Mouse (Mus musculus) adrenal gland, postnatal 4 days (tissue): ENCODE measurements around the gene Snx29. TPM values are rescaled to one million over a fixed set of nuclear protein-coding genes. Genes with fewer than 3 reads are reported as not detected.
"Not testable (repeated sequence)": the region's sequence is repeated elsewhere in the genome, so short reads cannot be mapped to it uniquely, and the experiment has no call there.

Experiments used
- DNase-seq, 2 experiments: peaks; one replicate each; pipeline ENCODE4 v3.0.0; 2021 to 2022; ENCODE audit warnings: low spot score in 2 of 2, mixed read lengths in 2 of 2
- total RNA-seq, 2 experiments: library from RNA; stranded (reverse); gene quantifications; 2 replicates each; pipeline ENCODE4 v1.2.3; 2021

Snx29 gene
- total RNA-seq, 2 experiments from 2014 or later, result 20.1 to 30.2 TPM

DNA sequence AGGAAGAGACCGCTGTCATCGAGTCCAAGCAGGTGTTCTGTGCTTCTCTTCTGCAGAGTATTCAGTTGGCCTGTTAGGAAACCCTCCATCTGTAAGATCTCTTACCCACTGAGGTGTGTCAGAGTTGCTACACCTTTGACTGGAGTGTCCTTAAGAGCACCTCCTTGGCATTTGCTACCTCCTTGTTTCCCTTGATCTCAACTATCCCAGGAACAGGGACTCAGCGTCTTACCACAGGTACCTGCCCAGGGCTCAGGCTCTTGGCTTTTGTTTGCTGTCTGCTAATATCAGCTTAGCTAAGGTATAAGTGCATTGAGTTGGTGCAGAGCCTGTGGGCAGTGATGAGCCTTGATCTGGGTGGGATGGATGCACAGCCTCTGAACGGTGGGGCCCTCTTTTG lies 124.3 kb downstream of the Snx29 start:
- DNase-seq, result no peak

- DNase-seq, result no peak
These were observed 125.2 kb downstream of the Snx29 start for GRCm38 (mm10) chr16:11447905-11448304.

DNA sequence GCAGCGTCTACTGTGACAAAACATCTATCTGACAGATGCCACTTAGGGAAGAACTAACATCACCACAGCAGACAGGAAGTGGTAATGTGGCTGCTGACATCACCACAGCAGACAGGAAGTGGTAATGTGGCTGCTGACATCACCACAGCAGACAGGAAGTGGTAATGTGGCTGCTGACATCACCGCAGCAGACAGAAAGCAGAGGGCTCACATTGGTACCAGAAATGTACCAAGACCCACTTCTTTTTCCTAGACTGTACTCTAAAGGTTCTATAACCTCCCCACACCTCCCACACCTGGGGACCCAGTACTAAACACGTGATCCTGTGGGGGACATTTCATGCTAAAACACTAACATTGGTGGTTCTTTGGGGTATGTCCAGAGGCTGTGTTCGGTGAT lies 126.0 kb downstream of the Snx29 start:
- DNase-seq, result not testable (repeated sequence)

GRCm38 (mm10) chr16:11449344-11449743 lies 126.6 kb downstream of the Snx29 start:
- DNase-seq, result no peak

- DNase-seq, result no peak
These were observed 127.9 kb downstream of the Snx29 start for GRCm38 (mm10) chr16:11450626-11451025.

GRCm38 (mm10) chr16:11454871-11455270 lies 132.2 kb downstream of the Snx29 start:
- DNase-seq, result no peak

DNA sequence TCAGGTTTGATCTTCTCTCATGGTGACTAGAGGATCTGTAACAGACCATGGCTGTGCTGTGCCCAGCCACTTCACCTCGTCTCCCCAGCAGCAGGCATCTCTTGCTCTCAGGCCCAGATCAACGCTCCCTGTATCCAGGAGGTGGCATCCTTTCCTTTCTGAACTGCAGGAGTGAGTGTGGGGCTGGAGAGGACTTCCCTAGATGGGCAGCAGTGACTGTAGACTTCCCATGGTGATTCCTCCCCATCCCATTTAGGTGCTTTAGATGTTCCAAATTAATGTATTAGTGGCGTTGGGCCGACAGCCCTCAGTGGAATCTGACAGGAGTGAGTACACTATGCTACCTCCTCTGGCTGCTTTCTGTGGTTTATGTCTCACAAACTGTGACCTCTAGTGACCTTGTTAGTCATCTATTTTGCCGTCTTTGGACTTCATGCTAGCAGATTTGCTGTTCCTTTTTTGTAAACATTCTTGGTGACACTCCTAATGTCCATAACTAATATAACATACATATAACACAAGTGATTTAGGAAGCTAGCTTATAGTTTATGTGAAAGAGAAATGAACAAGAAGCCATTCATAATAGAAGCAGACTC lies 132.9 kb downstream of the Snx29 start:
- no peak for DNase-seq

- no peak for DNase-seq
These were observed 133.5 kb downstream of the Snx29 start for GRCm38 (mm10) chr16:11456141-11456645.

GRCm38 (mm10) chr16:11457136-11457535 lies 134.4 kb downstream of the Snx29 start:
- DNase-seq, result no peak

GRCm38 (mm10) chr16:11457609-11458350 lies 135.1 kb downstream of the Snx29 start:
- DNase-seq, result no peak

- DNase-seq, result no peak
These were observed 137.5 kb downstream of the Snx29 start for GRCm38 (mm10) chr16:11460210-11460609.

GRCm38 (mm10) chr16:11461612-11462011 lies 138.9 kb downstream of the Snx29 start:
- no peak for DNase-seq

- peak; percentile 34 to 38 for DNase-seq
These were observed 145.9 kb downstream of the Snx29 start for GRCm38 (mm10) chr16:11468533-11469179.

GRCm38 (mm10) chr16:11469491-11469890 lies 146.8 kb downstream of the Snx29 start:
- DNase-seq, result no peak

DNA sequence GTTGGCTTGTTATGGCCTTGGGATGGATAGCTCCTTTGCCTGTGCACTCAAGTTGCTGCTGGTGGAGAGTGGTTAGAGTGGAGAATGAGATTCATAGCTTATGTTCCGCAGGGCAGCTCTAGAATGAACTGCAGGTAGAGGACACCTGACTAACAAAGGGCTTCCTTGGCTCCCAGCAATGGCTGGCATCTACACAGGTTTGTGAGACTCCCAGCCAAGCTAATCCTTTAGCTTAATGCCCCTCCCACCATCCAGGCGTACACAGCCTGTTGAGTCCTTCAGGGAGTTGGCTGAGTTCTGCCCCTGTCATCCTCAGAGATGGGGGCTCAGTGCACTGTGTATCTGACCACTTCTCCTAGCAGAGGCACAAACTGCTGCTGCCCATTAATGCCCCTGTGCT lies 148.5 kb downstream of the Snx29 start:
- no peak for DNase-seq

GRCm38 (mm10) chr16:11472852-11473251 lies 150.1 kb downstream of the Snx29 start:
- no peak for DNase-seq

DNA sequence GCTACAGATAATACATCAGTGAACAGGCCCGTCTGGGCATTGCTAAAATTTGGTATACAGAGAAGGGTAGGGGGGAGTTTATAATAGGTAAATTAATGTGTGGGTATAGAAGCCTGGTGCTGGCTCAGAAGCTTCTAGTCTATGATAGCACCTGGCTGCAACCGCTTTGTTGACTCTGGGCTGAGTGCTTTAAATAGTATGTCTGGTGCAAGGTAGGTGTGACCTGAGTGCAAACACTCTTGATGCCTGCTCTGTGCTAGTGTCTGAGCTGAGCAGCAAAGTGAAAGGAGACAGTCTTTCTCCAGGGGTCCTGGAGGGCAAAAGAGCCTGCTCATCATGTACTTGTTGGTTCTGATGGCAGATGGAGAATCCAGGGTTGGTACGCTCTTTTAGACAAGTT lies 150.8 kb downstream of the Snx29 start:
- no peak for DNase-seq

DNA sequence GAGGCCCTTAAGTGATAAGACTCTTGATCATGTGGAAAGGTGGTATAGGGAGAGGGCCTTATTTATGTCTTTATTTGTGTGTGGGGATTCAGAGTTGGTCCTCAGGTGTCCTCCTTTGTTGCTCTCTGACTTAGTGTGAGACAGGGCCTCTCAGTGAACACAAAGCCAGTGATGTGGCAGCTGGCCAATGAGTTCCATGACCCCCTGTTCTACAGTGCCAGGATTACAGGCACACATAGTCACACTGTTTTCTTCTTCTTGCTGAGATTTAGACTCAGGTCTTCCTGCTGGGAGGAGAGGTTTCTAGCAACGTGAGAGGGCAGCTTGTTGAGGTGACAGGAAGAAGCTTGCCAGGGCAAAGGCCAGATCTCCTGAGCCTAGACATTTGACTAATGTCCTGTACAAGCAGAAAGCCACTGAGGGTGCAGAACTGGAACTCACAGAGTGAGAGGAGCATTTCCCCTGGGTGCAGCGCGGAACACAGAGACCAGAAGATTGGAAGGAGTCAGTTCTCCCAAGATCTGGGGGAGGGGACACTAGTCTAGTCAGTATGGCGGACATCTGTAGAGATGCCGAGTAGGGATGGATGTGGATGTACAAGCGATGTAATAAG lies 151.3 kb downstream of the Snx29 start:
- no peak for DNase-seq

DNA sequence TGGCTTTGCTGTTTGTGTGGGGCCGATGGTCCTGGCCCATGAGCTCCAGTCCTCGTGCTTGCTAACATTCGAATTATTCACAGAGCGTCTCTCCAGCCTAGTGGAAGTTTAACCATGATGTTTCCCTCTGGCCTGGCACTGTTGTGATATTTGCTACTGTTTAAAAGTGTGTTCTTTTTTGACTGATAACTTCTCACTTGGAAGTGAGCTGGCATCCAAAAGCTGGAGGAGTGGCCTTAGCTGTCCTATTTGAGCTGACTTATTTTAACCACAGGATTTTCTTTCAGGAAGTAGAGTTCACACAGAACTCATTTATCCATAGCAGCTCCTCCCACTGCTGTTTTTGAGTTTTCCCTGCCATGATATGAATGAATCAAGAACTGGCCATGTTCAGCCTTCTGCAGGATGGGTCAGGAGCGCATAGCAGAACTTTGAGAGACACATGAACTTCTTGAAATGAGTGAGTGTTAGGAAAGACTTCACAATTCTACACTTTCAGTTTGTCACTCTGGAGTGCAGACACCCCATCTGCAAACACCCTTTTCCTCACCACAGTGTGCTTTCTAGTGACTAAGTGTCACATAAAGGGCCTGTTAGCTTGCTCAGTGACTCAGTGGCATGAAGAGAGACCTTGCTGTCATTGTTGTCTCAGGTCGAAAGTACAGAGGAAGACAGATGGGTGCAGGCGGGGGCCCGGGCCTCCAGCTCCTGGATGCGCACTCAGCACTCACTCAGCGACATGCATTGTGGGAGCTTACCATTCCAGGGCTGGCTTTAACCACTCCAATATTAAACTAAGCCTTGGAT lies 152.6 kb downstream of the Snx29 start:
- no peak for DNase-seq

- no peak for DNase-seq
These were observed 153.6 kb downstream of the Snx29 start for GRCm38 (mm10) chr16:11476314-11476713.

GRCm38 (mm10) chr16:11476968-11477367 lies 154.3 kb downstream of the Snx29 start:
- no peak for DNase-seq
